ENCODE assay signal across 8 mouse cellular contexts in the genomic region with DNA sequence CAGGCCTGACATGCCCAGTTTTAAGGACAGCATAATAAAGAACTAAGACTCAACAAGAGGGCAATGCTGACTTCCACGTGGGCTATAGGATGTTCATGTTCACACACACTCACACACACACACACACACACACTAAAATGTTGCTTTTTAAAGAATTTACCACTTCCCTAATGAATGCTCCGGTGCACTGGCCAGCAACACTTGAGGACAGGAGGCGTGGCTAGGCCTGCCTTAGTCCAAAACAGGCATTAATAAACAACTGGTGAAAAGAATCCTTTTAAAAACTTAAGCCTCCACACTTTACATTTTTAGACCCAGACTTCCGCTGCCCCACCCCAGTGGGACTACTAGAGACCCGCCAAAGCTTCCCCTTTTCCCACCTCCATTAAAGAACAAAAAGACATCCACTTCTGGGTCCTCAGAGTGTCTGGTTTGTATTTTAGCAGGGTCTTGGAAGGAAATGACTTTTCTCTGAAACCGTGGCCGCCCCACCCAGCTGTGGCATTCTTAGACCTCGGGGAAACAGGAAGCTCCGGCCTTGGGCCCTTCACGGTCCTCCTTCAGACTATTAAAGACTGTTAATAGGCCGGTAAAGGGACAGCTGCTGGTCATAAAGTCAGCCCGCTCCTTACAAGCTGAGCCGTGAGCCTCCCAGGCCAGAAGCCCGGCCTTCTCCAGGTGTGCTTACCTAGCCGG. TPM values are rescaled to one million over a fixed set of nuclear protein-coding genes. Genes with fewer than 3 reads are reported as not detected.
DNase-seq lines count a peak whose midpoint lies in the region; ATAC-seq lines count a peak whose summit lies in the region.

No protein-coding gene starts in this region.

- H3K27me3 ChIP-seq in forebrain, embryonic 14.5 days (replicated peaks; ENCODE audit: control insufficient read depth, insufficient read depth, low read length): no peaks in the 10 kb centered on the region
- no peaks in the 10 kb centered on the region for H3K27me3 ChIP-seq in hindbrain, embryonic 10.5 days (ENCODE audit: insufficient read depth, poor library complexity, severe bottlenecking)
- no peaks in the 10 kb centered on the region for H3K27me3 ChIP-seq in limb, embryonic 13.5 days
- no peaks in the 10 kb centered on the region for H3K27me3 ChIP-seq in midbrain, embryonic 14.5 days (ENCODE audit: control insufficient read depth, insufficient read depth, low read length)

- no peak overlapping the region for H3K4me3 ChIP-seq in forebrain, embryonic 14.5 days (ENCODE audit: low read depth, low read length)
- H3K4me3 ChIP-seq in hindbrain, embryonic 10.5 days: peak overlapping the region; percentile 35
- H3K4me3 ChIP-seq in limb, embryonic 13.5 days: peak overlapping the region; percentile 35
- no peak overlapping the region for H3K4me3 ChIP-seq in midbrain, embryonic 14.5 days (replicated peaks; ENCODE audit: low read depth, low read length)

- 17% methylated on average over 15 of the region's 15 CpGs for WGBS in forebrain, embryonic 14.5 days
- WGBS in hindbrain, embryonic 10.5 days: 18% methylated on average over 15 of the region's 15 CpGs
- 1% methylated on average over 15 of the region's 15 CpGs for WGBS in limb, embryonic 13.5 days
- WGBS in midbrain, embryonic 14.5 days: 17% methylated on average over 15 of the region's 15 CpGs

- peak overlapping the region; percentile 6 for H3K4me2 ChIP-seq in forebrain, embryonic 14.5 days (ENCODE audit: low read length)
- peak overlapping the region; percentile 61 for H3K4me2 ChIP-seq in limb, embryonic 13.5 days (replicated peaks)
- H3K4me2 ChIP-seq in midbrain, embryonic 14.5 days (ENCODE audit: low read length): peak overlapping the region; percentile 35

- no peaks in the 10 kb centered on the region for H3K9me3 ChIP-seq in forebrain, embryonic 14.5 days (replicated peaks; ENCODE audit: control insufficient read depth, low read length)
- no peaks in the 10 kb centered on the region for H3K9me3 ChIP-seq in hindbrain, embryonic 10.5 days
- no peaks in the 10 kb centered on the region for H3K9me3 ChIP-seq in limb, embryonic 13.5 days
- H3K9me3 ChIP-seq in midbrain, embryonic 14.5 days (ENCODE audit: control insufficient read depth, low read length): no peaks in the 10 kb centered on the region

- H3K4me1 ChIP-seq in forebrain, embryonic 14.5 days (ENCODE audit: control insufficient read depth, insufficient read depth, low read length): peaks cover 20% of the 10 kb centered on the region
- H3K4me1 ChIP-seq in hindbrain, embryonic 10.5 days (replicated peaks): peaks cover 42% of the 10 kb centered on the region
- peaks cover 40% of the 10 kb centered on the region for H3K4me1 ChIP-seq in limb, embryonic 13.5 days
- peaks cover 9% of the 10 kb centered on the region; the same call in 1 of the 2 replicates for H3K4me1 ChIP-seq in midbrain, embryonic 14.5 days (ENCODE audit: control insufficient read depth, insufficient read depth, low read length)

- H3K9ac ChIP-seq in forebrain, embryonic 14.5 days (ENCODE audit: low read length): no peak overlapping the region
- H3K9ac ChIP-seq in limb, embryonic 13.5 days: peak overlapping the region; percentile 50
- H3K9ac ChIP-seq in midbrain, embryonic 14.5 days (replicated peaks; ENCODE audit: low read length): peak overlapping the region; percentile 31; the same call in 1 of the 2 replicates

- H3K36me3 ChIP-seq in forebrain, embryonic 14.5 days (ENCODE audit: control insufficient read depth, insufficient read depth, low read length): peaks cover 12% of the 10 kb centered on the region; the same call in 1 of the 2 replicates
- peaks cover 24% of the 10 kb centered on the region for H3K36me3 ChIP-seq in hindbrain, embryonic 10.5 days
- H3K36me3 ChIP-seq in limb, embryonic 13.5 days: peaks cover 16% of the 10 kb centered on the region
- peaks cover 9% of the 10 kb centered on the region; the same call in 1 of the 2 replicates for H3K36me3 ChIP-seq in midbrain, embryonic 14.5 days (ENCODE audit: control insufficient read depth, insufficient read depth, low read length)

- DNase-seq in 416B (ENCODE audit: low read depth) (peak; percentile 93), MN1 (ENCODE audit: low spot score) (peak; percentile 29)
- no peak for DNase-seq in forebrain, embryonic 14.5 days (ENCODE audit: low spot score)
- no peak for DNase-seq in hindbrain, embryonic 10.5 days (ENCODE audit: low spot score)
- no peak for DNase-seq in midbrain, embryonic 14.5 days
- DNase-seq in frontal cortex, adult 2 months (ENCODE audit: extremely low spot score in 1 of 2, low spot score in 1 of 2): no peak
- DNase-seq in cerebellum, postnatal 10 days: no peak

- H3K27ac ChIP-seq in forebrain, embryonic 14.5 days (ENCODE audit: low read depth, low read length): peak overlapping the region; percentile 68; the same call in 1 of the 2 replicates
- peak overlapping the region; percentile 80 for H3K27ac ChIP-seq in hindbrain, embryonic 10.5 days
- peak overlapping the region; percentile 92 for H3K27ac ChIP-seq in limb, embryonic 13.5 days
- peak overlapping the region; percentile 80 for H3K27ac ChIP-seq in midbrain, embryonic 14.5 days (replicated peaks; ENCODE audit: low read depth, low read length)

- ATAC-seq in forebrain, embryonic 14.5 days: peak; percentile 3; the same call in 1 of the 2 replicates
- ATAC-seq in limb, embryonic 13.5 days (ENCODE audit: low FRiP score, low read depth): peak; percentile 34; the same call in 1 of the 2 replicates
- no peak for ATAC-seq in midbrain, embryonic 14.5 days (ENCODE audit: low FRiP score, low TSS enrichment)

RNA-seq across cellular contexts. Expression of a gene that starts 9.7 kb away (rescaled TPM):
- 2.0 and 2.5 TPM in 2 replicates for polyA plus RNA-seq in forebrain, embryonic 14.5 days (2014; fragmentation: Nextera tagmentation; extraction: Ambion mirVana)
- 1.9 and 3.1 TPM in 2 replicates for polyA plus RNA-seq in hindbrain, embryonic 10.5 days (2016; fragmentation: Nextera tagmentation; extraction: Ambion mirVana)
- polyA plus RNA-seq in limb, embryonic 13.5 days (2015; fragmentation: Nextera tagmentation; extraction: Ambion mirVana): 3.1 and 5.9 TPM in 2 replicates
- 3.8 and 5.8 TPM in 2 replicates for polyA plus RNA-seq in midbrain, embryonic 14.5 days (2014; fragmentation: Nextera tagmentation; extraction: Ambion mirVana)
- polyA plus RNA-seq in frontal cortex, adult 2 months (2012; rRNA removed): 38.5 and 43.3 TPM in 2 replicates

RNA-seq across cellular contexts. Expression of a gene that starts 12.8 kb away (rescaled TPM):
- polyA plus RNA-seq in forebrain, embryonic 14.5 days (2014; fragmentation: Nextera tagmentation; extraction: Ambion mirVana): 7.0 and 8.1 TPM in 2 replicates
- polyA plus RNA-seq in hindbrain, embryonic 10.5 days (2016; fragmentation: Nextera tagmentation; extraction: Ambion mirVana): 14.5 and 16.8 TPM in 2 replicates
- polyA plus RNA-seq in limb, embryonic 13.5 days (2015; fragmentation: Nextera tagmentation; extraction: Ambion mirVana): 14.7 and 17.1 TPM in 2 replicates
- polyA plus RNA-seq in midbrain, embryonic 14.5 days (2014; fragmentation: Nextera tagmentation; extraction: Ambion mirVana): 9.4 and 10.8 TPM in 2 replicates
- polyA plus RNA-seq in frontal cortex, adult 2 months (2012; rRNA removed): 7.5 and 8.2 TPM in 2 replicates

RNA-seq across cellular contexts. Expression of a gene that starts 57.7 kb away (rescaled TPM):
- polyA plus RNA-seq in forebrain, embryonic 14.5 days (2014; fragmentation: Nextera tagmentation; extraction: Ambion mirVana): 0.84 and 1.1 TPM in 2 replicates
- polyA plus RNA-seq in hindbrain, embryonic 10.5 days (2016; fragmentation: Nextera tagmentation; extraction: Ambion mirVana): 16.5 and 33.5 TPM in 2 replicates
- 68.0 and 81.3 TPM in 2 replicates for polyA plus RNA-seq in limb, embryonic 13.5 days (2015; fragmentation: Nextera tagmentation; extraction: Ambion mirVana)
- polyA plus RNA-seq in midbrain, embryonic 14.5 days (2014; fragmentation: Nextera tagmentation; extraction: Ambion mirVana): 0.88 and 1.3 TPM in 2 replicates
- 2.5 and 2.9 TPM in 2 replicates for polyA plus RNA-seq in frontal cortex, adult 2 months (2012; rRNA removed)

Comparison
In these comparisons a context has a peak if more than half of its experiments do, and no peak if none do; other contexts are left out.
1. DNase-seq: peak in 416B (single experiment) and MN1 (single experiment); none in forebrain, embryonic 14.5 days (single experiment), hindbrain, embryonic 10.5 days (single experiment), midbrain, embryonic 14.5 days (single experiment), frontal cortex, adult 2 months (0 of 2) and cerebellum, postnatal 10 days (0 of 2).
2. H3K4me2 ChIP-seq: peak in every context shown above with its lines; median percentile 61 in limb, embryonic 13.5 days; 35 in midbrain, embryonic 14.5 days; 6 in forebrain, embryonic 14.5 days.
3. H3K4me3 ChIP-seq: peak in hindbrain, embryonic 10.5 days (single experiment) and limb, embryonic 13.5 days (single experiment); none in forebrain, embryonic 14.5 days (single experiment) and midbrain, embryonic 14.5 days (single experiment).
4. Peak in every context shown above with its lines, with median percentiles within 50 percentile points of each other: H3K27ac ChIP-seq.